Mouse (Mus musculus) common myeloid progenitor, adult 5-6 weeks (primary cell): ENCODE measurements at regions not wholly inside any gene's neighbourhood (a gene's known extent, or its start where the extent isn't known, plus 50 kb on each side); places are given as distances from the start of the nearest gene placed in this dataset.

ENCODE experiments used
- ATAC-seq: replicated peaks from 2 replicates; pipeline ENCODE4 v1.8.0; 2016; ENCODE audit warnings: low read depth, mild to moderate bottlenecking, moderate TSS enrichment, inconsistent platforms; ENCODE audit not compliant: poor library complexity, severe bottlenecking

DNA sequence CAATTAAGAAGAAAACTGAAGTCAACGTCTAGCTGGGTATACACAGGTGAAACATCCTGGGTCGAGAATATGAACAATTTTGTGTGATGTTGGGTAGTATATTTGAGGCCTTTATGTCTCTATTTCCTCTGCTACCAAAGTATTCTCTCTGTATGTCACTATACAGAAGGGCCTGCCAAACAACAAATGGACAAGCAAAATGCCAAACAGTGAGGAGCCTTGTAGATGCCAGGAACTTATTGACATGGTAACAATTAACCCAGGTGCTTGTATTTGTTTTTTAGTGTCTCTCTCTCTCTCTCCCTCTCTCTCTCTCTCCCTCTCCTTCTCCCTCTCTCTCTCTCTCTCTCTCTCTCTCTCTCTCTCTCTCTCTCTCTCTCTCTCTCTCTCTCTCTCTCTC lies 529.1 kb downstream of the Tmem114 start:
- no peak for ATAC-seq

DNA sequence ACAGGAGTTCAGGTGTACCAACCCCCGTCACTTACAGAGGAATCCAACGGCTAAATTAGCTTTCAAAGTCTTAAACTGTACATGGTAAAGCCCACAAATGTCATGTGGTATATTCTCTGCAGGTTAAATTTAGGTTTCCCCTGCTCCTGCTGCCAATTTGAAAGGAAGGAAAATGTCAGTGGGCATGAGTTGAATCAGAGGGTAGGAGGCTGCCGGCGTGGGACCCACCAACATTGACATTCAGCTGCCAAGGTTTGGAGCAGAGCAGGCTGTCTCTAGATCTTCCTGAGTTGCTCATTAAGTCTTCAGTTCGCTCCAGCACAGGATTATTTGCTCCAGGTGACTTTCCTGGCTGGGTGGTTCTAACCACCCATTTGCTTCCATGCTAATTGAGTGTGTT lies 532.1 kb downstream of the Tmem114 start:
- no peak for ATAC-seq

DNA sequence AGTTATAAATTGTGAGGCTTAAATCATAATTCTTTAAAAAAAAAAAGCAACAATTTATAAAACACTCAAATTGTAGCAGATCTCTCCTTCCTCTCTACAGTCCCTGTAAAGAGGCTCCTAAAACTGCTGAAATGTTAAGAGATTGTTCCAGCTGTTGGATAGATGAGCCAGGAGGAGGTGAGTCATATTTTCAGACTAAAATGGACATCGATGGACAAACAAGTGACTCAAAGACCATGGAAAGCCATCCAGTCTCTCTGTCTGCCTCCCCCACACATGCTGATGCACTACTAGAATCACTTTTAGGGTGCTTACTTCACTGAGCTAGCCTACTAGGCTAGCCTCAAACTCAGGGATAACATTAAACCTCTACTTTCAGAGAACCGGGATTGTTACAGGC lies 561.5 kb downstream of the Tmem114 start:
- no peak for ATAC-seq

DNA sequence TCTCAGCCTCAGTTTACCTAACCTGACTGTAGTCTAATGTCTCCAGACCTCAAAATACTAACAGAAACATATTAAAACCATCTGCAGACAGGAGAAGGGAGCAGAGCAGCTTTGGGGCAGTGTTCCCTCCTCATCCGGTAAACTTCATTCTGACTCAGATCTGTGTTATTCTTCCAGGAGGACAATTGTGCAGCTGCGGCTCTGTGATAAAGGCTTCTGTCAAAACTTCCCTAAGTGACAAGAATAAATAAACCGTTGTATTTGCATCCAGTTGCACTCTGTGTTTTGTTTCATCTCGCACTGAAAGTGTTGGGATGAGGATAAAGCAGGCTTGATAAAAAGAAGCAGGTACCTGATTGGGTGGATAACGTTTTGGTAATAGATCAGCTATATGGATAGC lies 585.8 kb downstream of the Tmem114 start:
- no peak for ATAC-seq

DNA sequence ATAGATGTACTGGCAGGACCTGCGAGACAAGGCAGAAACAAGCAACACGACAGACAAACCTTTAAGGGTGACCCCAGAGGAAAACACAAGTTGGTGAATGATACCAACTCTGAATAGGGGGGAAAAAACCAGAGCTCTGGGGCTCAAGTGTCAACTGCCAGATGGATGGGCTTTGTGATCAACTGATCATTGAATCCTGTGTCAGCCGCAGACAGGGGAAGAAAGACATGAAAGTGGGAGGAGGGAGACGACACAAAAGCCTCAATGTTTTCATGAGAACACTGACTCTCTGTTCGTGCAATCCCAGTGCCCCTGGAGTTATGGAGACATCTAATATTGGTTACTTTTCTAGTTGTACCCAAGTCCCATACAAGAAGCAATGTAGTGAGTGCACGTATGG lies 593.8 kb downstream of the Tmem114 start:
- no peak for ATAC-seq

DNA sequence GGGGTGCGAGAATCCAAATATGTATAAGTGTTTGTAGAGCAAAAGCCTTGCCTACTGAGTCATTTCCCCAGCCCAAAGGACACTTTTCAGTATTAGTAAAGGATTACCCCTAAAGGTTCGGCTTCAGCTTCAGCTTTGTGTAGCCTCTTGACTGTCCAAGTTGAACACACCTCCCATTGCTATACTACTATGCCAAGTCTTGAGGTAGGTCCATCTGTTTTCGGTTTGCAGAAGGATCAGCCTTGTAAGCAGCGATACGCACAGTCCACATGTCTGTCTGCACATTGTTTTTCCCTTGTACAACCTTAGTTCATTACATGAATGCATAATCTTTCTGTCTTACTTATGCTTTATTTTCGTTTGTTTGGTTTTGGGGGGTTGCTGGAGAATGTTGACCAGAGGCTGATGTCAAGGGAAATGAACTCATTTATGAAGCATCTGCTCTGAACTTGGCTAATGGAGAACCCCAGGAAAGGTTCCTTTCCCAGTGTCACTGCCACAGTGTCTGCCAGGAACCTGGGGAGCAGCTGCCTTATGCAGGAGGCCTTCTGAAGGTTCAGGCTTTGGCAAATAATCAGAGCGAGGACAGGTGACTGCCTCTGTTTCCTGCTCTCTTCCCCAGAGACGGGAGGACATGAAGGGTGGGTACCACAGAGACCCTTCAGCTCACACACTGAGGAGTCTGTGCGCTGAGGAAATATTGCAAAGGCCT lies 594.8 kb downstream of the Tmem114 start:
- ATAC-seq = no peak

DNA sequence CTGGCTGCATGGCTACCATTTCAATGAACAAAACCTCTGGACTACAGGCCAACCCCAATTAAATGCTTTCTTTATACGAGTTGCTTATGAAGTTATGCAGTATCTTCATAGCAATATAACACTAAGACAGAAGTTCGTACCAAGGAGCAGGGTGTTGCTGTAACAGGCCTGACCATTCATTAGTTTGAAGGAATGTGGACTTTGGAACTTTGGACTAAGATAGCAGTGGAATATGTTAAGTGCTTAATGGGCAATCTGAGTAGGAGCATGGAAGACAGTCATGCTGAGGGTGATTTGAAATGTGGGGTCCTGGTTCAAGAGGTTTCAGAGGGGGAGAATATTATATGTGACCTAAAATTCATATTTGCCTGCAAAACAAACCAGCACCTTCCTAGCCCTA lies 623.8 kb downstream of the Tmem114 start:
- no peak for ATAC-seq

DNA sequence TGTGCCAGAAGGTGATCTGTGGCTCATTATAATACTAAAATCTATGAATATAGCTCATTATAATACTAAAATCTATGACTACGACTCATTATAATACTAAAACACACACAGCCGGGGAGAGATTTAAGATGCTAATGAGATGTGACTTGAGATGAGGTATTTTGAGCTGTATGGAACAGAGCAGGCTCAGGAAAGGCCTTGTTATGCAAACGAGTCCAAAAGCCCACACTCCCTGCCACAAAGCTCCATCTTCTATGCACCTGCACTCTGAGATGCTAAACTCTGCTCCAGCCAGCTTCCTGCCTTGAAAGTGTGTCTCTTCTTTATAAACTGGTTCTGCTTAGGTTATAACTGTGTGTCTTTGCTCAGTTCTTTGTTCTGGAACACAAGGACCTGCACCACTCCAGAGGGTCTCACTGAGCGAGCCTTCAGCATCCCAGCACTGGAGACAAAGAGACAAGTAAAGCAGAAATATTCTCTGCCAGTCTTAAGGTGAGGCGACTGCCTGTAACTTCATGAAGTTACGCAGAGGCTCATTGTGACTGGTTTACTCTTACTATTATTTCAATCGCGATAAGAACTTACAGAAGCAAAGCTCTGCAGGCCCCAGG lies 627.7 kb downstream of the Tmem114 start:
- no peak for ATAC-seq

DNA sequence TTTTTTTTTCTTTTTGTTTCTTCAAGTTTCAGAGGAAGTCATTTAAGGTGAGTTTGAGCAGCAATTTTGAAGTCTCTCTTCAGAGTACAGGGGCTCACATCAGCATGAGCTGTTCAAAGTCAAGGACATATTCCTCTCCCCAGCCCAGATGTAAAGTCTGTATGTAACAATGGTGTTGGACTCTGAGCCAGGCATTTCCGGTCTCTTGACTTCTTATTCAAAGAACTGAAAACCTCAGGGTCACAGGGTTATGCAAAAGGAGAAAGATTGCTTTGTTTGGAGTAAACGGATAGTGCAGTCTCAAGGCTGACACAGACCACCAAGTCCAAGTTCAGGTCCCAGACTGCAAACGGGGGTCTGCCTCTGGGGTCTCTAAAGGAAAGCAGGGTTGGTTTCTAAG lies 629.4 kb downstream of the Tmem114 start:
- no peak for ATAC-seq

DNA sequence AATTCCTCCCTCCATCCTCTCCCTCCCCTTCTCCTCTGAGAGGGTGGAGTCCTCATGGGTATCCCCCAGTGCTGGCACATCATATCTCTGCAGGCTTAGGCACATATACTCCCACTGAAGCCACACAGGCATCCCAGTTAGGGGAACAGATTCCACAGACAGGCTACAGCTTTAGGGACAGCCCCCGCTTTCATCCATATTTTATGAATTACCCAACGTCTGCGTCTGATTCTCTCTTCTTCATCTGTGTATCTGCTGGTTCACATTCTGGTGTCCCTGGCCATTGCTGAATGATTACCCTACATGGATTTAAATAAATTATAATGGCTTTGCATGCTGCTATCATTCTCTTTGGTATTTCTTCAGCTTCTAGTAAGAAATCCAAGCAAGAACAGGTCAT lies 632.4 kb downstream of the Tmem114 start:
- no peak for ATAC-seq

DNA sequence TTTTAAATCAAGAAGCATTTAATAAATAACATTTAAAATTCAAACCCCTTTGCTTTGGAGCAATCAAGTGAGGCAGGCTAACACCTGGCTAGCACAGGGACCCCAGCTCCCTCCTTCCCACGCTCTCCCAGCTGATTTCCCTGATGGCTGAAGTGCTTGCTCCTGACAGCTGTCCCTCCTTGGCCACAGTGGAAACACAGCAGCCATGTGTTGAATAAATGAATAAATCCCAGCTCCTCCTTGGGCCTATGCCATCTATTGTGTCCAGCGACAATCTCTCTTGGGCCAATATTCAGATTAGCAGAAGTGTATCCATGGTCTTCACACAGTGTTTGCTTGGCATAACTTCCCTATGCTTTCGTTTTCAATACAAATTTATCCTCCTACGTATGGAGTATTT lies 634.7 kb downstream of the Tmem114 start:
- no peak for ATAC-seq

DNA sequence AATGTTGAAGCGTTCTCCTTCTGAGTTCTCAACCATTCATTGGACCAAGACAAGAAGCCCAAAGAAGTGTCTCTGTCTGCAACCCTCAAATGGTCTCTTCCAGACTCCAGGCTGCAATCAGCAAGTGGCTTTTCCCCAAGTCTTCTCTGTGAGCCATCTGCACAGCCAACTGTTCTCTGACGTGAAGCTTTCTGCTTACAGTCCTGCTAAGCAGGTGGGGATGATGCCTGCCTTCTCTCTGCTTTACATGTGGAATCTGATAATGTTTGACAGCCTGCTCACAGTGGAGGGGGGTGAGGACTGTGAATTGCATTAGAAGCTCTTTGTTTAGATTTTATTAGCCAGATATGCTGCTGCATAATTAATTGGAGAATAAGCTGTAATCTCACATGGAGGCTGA lies 636.7 kb downstream of the Tmem114 start:
- no peak for ATAC-seq

DNA sequence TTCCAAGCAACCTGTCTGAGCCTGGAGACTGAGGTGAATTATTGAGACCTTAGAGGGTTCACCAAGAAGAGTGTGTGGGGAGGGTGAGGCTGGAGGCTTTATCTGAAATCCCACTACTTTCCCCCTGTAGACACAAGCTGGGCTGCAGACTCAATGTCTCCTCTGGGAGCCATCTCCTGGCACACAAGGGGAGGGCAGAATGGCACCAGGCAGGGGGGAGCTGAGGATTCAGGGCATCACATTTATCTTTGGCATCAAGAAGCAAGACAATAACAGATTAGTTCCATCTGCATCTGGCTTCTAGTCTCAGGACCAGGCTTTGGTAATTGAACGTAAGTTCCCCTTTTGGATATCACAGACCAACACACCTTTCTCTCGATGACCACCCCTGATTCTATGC lies 643.4 kb downstream of the Tmem114 start:
- no peak for ATAC-seq

DNA sequence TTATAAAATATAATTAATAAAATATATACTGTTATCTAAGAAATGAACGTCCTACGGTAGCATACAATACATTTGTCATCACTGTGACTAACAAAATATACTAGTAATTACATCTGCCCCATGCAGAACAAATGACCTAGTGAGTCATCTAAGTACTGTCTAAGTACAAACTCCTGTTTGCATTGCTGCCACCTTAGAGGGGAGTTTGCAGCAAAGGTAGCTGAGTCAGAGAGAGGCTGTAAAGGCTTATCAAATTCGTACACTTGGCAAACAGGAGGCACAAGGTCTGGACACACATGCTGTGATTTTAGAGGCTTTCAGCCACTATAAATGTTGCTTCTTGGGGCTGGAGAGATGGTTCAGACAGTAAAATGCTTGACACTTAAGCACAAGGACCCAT lies 649.3 kb downstream of the Tmem114 start:
- ATAC-seq = no peak

DNA sequence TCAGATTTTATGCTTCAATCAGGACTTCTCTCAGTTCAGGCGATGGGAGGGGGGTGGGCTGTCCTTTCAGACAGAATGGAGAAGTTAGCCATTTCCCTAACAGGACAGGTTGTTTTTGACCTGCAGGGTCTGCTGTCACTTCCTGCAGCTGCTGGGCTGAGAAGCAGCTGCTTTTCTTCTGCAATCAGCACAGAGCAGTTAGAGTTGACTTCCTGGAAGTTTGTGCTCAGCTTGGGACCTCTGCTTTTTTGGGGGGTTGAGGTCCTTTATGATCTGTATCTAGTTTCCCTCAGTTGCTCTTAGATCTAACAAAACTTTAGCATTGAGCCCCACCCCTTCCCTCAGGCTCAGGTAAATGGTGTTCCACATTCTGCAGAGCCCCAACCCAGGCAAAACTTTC lies 656.5 kb downstream of the Tmem114 start:
- ATAC-seq = peak; percentile 69

DNA sequence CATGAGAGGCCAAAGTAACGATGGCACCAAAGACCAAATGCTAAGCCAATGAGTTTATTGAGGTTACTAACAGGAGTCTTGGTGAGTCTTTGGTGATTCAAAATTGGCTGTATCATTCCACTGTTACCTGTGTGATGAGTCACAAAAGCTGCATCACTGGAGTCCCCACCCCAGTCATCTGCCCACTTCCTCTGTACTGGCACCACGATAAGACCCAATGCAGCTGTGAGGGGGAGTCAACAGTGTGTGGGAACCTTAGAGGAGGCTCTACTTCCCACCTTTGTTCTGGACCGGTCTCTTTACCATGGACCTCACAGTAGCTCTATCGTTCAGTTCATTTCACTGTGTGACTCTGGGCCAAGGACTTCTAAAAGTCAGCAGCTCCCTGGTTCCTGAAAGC lies 657.2 kb downstream of the Tmem114 start:
- ATAC-seq = 0 out of 2 replicates have a peak, but pooled peaks have one; percentile 32

DNA sequence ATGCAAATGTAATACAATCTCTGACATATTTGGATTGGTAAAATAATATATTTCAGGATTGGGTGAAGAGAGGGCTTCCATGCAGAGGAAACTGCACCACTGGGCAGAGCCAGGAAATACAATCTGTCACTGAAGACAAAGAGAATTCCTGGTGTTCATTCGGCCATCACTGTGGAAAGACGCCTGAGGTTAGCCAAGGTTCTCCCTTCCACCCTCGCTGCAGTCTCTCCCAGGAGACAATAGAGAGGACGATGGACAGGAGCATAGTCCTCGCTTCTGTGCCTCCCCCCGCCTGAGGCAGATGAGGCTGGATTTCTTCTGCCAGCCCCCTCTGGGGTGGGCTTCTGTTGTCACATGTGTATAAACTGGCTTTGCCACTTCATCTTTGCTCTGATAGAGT lies 660.6 kb downstream of the Tmem114 start:
- ATAC-seq = no peak

DNA sequence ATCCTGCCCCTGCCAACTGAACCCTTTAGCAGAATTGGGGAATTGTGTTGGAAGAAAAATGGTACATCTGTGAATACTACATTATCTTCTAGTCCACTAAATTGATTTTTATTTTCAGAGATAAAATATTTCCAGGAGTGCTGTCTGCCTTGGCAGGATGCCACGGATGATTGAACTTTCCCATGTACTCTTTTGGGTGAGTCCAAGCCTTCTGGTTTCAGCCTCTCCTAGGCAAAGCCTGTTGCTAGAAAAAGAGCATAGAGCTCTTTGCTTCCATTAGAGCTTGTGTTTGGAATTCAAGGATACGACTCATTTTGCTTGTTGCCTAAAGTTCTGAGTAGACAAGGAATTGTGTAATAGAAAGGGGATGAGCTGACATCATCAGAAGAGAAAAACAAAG lies 696.8 kb downstream of the Tmem114 start:
- no peak for ATAC-seq

DNA sequence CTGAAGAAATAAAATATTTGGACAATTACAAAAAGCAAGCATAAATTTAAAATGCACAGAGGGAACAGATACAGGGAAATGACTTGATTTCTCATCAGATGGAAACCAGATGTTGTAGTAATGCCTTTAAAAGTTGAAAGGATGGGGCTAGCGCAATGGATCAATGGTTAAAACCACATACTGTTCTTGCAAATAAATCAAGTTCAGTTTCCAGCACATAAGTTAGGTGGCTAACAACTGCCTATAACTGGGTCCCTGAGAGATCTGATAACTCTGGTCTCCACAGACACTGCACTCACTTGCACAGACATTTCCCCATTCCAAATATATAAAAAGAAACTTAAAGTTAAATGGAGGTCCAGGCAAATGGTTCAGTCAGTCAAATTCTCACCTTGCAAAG lies 699.7 kb downstream of the Tmem114 start:
- ATAC-seq = no peak

DNA sequence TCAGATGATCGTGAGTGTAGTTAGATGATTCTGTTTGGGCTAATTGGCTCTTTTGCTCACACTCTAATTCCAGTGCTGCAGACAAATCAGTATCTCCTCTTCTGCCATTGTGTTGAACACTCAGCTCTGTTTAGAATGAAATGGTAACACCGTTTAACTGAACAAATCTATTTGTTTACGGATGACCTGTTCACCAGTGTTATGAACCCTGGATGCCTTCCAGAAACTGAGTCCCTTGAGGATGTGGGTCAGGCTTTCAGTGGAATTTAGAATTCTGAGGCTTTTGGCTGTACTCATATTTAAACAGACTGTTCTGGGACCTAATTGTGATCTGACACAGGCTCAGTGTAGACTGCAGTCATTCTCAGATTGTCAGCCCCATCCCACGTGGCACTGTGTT lies 723.5 kb downstream of the Tmem114 start:
- ATAC-seq = no peak

DNA sequence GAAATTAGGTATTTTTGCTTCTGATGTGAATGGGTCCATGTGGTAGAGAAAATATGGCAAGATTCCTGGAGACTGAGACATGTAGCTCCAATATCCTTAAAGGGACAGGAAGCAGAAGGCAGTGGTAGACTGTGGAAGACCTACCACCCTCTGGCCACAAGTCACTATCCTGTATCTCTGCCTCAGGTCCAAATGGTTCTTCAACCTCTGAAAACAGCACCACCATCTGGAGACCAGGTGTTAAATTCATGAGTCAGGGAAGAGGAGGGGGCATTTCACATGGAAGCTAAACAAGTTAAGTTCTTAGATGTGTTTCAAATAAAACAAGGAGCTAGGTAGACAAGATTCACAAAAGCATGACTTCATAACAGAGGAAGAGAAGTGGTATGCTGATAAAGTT lies 739.5 kb downstream of the Tmem114 start:
- no peak for ATAC-seq

DNA sequence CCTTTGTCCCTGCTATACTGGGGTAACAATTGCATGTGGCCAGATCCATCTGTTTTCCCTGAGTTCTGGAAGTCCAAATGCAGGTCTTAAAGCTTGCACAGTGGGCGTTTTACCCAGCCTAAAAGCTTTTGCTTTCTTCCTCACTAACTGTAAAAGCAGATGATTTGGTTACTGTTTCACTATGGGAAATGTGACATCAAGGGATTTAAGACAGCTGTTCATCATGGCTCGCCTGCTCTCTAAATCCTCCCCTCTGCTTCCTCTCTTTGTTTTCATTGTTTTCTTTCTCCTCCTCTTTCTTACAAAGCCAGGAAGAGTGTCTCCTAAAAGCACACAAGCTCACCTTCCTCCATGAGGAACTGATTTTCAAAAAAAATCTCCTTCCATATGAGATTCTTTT lies 758.8 kb downstream of the Tmem114 start:
- no peak for ATAC-seq
